Mouse (Mus musculus) cerebellum, adult 2 months (tissue): ENCODE measurements around the gene Pla2g4f. TPM values are rescaled to one million over a fixed set of nuclear protein-coding genes. Genes with fewer than 3 reads are reported as not detected.
A peak's percentile ranks its signal among the peaks of the same experiment; 100 is the strongest.

Source experiments
- DNase-seq, 2 experiments: peaks; one replicate each; pipeline ENCODE4 v3.0.0; 2021
- H3K27ac ChIP-seq: fragments of 200-500 bp; 2 replicates; pipeline ENCODE4 v1.5.1; 2012; ENCODE audit warnings: low read length, control low read depth, inconsistent platforms; ENCODE audit not compliant: insufficient read depth
- H3K27me3 ChIP-seq: fragments of 200-500 bp; 2 replicates; pipeline ENCODE4 v1.6.1; 2012; ENCODE audit warnings: inconsistent platforms, mild to moderate bottlenecking, low read length, moderate library complexity; ENCODE audit not compliant: control insufficient read depth, insufficient read depth
- H3K4me1 ChIP-seq: fragments of 200-500 bp; 2 replicates; pipeline ENCODE4 v1.6.1; 2011; ENCODE audit warnings: low read length; ENCODE audit not compliant: control insufficient read depth, insufficient read depth
- H3K4me3 ChIP-seq: fragments of 200-500 bp; replicated peaks from 2 replicates; pipeline ENCODE3; 2011; ENCODE audit warnings: mild to moderate bottlenecking, low read depth, low read length, control low read depth; ENCODE audit not compliant: insufficient read depth
- CTCF ChIP-seq: fragments of 200-500 bp; IDR thresholded peaks from 2 replicates; pipeline ENCODE4 v1.5.1; 2011; ENCODE audit warnings: low read depth, mild to moderate bottlenecking, control low read depth, low read length, moderate library complexity, borderline replicate concordance; ENCODE audit not compliant: insufficient read depth
- POLR2A ChIP-seq: fragments of 200-500 bp; IDR thresholded peaks from 2 replicates; pipeline ENCODE4 v1.6.1; 2011; ENCODE audit warnings: low read length, control low read depth, borderline replicate concordance; ENCODE audit not compliant: insufficient read depth
- WGBS: fragments of 180-500 bp; shearing (Covaris S2); methylation state at CpG from one replicate; pipeline ENCODE4 v1.1.7; 2018; 5-methylcytosine and 5-hydroxymethylcytosine counted together
- polyA plus RNA-seq: library from polyadenylated mRNA; depleted of rRNA; stranded (reverse); fragments of >200 nt; gene quantifications from 2 replicates; pipeline ENCODE4 v1.2.3, GENCODE M21; 2012

The Pla2g4f gene
- polyA plus RNA-seq, 1 experiment, result 0.07 TPM

DNA sequence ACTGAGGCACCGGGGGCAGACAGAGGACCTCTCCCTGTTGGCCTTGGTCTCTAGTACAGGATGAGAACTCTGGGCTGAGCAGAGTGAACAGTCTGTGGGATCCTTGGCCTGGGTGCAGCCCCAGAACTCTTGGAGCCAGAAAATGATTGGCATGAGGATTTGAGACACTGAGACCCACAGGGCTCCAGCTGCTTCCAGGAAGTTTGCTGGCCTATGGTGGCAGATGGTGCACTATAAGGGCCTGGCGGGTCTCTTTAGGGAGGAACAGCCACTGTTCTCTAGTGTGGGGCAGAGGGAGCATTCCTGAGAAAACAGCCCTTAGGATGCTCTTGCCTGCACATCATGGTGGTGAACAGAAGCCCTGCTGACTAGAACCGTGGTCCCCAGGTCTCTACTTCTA lies 25.6 kb downstream of the Pla2g4f start:
- no peak overlapping the region for H3K4me3 ChIP-seq
- H3K27me3 ChIP-seq, result no peaks in the 10 kb centered on the region
- TF ChIP-seq CTCF (no peak), POLR2A (no peak)
- H3K27ac ChIP-seq, result no peak overlapping the region
- peaks cover 21% of the 10 kb centered on the region for H3K4me1 ChIP-seq
- WGBS, result 37% methylated on average over 3 of the region's 3 CpGs
- peak in 1 of 2 experiments; percentile 26 for DNase-seq

DNA sequence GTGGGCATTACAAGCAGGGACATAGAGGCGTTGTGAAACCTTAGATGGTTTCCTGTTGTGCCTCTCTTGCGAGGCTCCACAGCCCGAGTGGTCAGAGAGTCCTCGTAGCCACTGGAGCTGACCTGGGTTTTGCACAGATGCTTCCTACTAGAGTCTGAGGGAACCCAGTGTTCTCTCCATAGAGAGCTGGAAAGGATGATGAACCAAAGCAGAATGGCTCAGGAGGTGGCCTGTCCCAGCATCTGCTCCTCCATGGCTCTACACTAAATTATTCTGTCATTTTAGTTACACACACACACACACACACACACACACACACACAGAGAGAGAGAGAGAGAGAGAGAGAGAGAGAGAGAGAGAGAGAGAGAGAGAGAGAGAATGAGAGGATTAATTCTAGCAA lies 28.3 kb downstream of the Pla2g4f start:
- TF ChIP-seq POLR2A (no peak), CTCF (no peak)
- Histone ChIP-seq H3K27me3 (no peaks in the 10 kb centered on the region), H3K4me1 (peaks cover 21% of the 10 kb centered on the region), H3K4me3 (no peak overlapping the region), H3K27ac (no peak overlapping the region)
- 13% methylated on average over 4 of the region's 4 CpGs for WGBS
- DNase-seq, result peak in 1 of 2 experiments; percentile 39

DNA sequence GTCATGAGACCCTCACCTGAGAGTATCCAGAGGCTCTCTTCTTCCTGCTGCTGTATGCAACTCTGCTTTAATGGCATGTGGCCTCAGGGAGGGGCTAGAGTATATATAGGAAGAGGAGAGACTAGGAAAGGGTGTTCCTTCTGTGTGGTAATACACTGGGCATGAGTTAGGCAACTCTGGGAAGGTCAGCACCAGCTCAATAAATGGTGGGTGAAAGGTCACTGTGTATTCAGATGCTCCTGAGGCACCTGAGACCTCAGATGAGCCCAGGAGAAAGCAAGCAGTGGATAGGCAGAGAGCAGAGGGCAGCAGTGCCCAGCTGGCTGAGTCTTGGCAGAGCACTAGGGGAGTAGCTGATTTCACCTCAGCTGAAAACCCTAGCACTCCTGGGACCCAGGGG lies 29.3 kb downstream of the Pla2g4f start:
- no peak for DNase-seq
- TF ChIP-seq CTCF (no peak), POLR2A (no peak)
- H3K4me3 ChIP-seq, result no peak overlapping the region
- peaks cover 21% of the 10 kb centered on the region for H3K4me1 ChIP-seq
- no peaks in the 10 kb centered on the region for H3K27me3 ChIP-seq
- H3K27ac ChIP-seq, result no peak overlapping the region

DNA sequence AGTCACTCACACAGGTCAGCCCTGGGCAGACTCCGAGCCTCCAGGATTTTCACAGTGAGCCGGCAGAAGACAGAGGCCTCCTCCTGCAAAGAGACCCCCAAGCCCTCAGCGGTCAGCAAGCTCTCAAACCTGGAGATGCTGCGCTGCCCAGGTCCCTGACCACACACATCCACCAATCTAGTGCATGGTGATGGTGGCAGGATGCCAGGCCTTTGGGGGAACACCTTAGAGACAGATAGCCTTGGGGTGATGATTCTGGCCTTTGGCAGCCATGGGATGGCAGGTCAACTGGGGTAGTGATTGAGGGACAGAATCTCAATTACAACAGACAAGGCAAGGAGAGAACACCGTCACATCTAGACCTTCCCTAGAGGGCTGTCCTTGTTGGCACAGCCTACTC lies 29.9 kb downstream of the Pla2g4f start:
- no peak for DNase-seq
- Histone ChIP-seq H3K27ac (no peak overlapping the region), H3K27me3 (no peaks in the 10 kb centered on the region), H3K4me1 (peaks cover 21% of the 10 kb centered on the region), H3K4me3 (no peak overlapping the region)
- WGBS, result 93% methylated on average over 5 of the region's 5 CpGs
- no peak for TF ChIP-seq POLR2A
- TF ChIP-seq CTCF, result no peak

DNA sequence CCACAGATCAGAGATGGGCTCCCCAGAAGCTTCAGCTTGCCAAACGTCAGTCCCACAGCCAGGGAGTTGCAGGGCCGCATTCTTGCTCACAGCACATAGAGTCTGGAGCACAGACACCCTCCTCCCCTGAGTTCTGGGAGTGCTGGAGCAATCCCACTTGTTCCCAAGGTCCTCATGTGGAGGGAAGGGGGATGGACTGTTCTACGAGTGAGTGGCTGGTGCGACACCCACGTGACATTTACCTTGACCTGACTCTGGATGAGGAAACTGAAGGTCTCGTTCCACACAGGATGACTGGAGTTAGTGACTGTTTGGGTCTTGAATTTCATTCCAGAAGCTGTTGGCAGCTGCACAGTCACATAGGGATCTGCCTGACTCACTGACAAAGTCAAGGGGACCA lies 30.4 kb downstream of the Pla2g4f start:
- H3K27me3 ChIP-seq, result no peaks in the 10 kb centered on the region
- DNase-seq, result no peak
- H3K27ac ChIP-seq, result no peak overlapping the region
- no peak overlapping the region for H3K4me3 ChIP-seq
- peaks cover 18% of the 10 kb centered on the region for H3K4me1 ChIP-seq
- TF ChIP-seq POLR2A (no peak), CTCF (no peak)
- 85% methylated on average over 6 of the region's 6 CpGs for WGBS

DNA sequence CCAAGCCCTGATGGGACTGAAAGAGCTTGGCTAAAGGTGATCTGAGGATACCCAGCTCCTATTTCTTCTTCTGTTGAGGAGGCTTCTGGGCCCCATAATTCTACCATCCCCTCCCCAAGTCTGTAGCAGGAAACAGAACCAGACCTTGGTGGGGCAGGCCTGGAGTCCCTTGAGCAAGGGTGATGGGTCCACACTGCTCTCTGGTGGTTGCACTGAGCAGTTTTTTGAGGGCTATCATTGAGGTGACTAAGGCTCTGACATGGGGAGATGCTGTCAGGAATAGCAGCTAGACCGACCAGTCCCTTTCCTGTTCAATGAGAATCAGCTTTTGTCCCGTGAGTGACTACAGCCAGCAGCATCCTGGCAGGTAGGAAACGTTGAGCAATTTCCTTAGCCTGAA lies 32.7 kb downstream of the Pla2g4f start:
- H3K27me3 ChIP-seq, result no peaks in the 10 kb centered on the region
- 75% methylated on average over 3 of the region's 3 CpGs for WGBS
- DNase-seq, result no peak
- peaks cover 12% of the 10 kb centered on the region for H3K4me1 ChIP-seq
- H3K4me3 ChIP-seq, result no peak overlapping the region
- no peak for TF ChIP-seq POLR2A
- TF ChIP-seq CTCF, result no peak; the same call in 1 of the 2 replicates
- H3K27ac ChIP-seq, result no peak overlapping the region

DNA sequence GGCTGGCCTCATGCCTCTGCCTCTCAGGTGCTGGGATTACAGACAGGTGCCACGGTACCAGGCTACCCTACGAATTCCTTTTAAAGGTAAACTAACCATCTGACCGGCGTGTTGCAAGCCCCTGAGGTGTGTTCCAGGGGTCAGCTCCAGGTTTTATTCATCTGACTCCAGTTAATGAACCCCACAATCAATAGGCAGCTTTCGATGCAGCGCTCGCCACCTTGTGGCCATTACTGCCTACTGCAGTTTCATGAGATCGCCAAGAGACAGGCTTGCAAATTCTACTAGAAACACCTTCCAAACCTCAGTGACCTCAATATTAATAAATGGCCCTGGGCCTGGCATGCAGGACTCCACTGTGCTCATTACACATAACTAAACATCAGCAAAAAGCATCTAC lies 34.0 kb downstream of the Pla2g4f start:
- DNase-seq, result peak; percentile 64 to 75
- TF ChIP-seq POLR2A, result no peak
- TF ChIP-seq CTCF, result peak; percentile 79
- H3K27me3 ChIP-seq, result no peaks in the 10 kb centered on the region
- 15% methylated on average over 8 of the region's 8 CpGs for WGBS
- peaks cover under 1% of the 10 kb centered on the region for H3K4me1 ChIP-seq
- no peak overlapping the region for H3K27ac ChIP-seq
- H3K4me3 ChIP-seq, result no peak overlapping the region

DNA sequence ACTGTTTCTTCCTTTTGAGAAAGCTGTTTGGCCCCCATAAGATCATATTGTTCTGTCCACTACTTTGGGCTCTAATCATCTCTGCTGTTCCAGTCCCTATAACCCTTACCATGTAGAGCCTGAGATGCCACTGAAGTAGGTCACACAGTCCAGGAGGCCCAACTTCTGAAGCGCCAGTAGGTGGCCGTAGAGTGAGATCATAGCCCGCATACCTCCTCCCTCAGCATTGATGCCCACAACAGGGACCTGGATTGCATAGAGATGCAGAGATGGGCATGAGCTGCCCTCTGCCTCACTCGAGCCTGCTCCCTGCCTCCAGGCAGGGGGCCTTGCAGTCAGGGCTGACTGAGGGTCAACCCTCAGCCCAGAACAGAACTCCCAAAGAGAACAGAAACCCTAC lies 37.0 kb downstream of the Pla2g4f start:
- WGBS, result 79% methylated on average over 4 of the region's 4 CpGs
- no peak overlapping the region for H3K27ac ChIP-seq
- no peak for DNase-seq
- no peak overlapping the region for H3K4me3 ChIP-seq
- no peaks in the 10 kb centered on the region for H3K4me1 ChIP-seq
- no peaks in the 10 kb centered on the region for H3K27me3 ChIP-seq
- TF ChIP-seq CTCF, result no peak
- TF ChIP-seq POLR2A, result no peak
